Mouse (Mus musculus) lung, postnatal 0 days (tissue): ENCODE measurements around the gene Acbd4. TPM values are rescaled to one million over a fixed set of nuclear protein-coding genes. Genes with fewer than 3 reads are reported as not detected.

ENCODE experiments used
- ATAC-seq: fragments of 200-750 bp; cut with Nextera tagmentation; 2 replicates; pipeline ENCODE4 v1.8.0; 2017; ENCODE audit warnings: moderate library complexity
- DNase-seq: peaks from one replicate; pipeline ENCODE4 v3.0.0-alpha.2; 2016; ENCODE audit warnings: low spot score
- H3K27ac ChIP-seq: fragments of 300-500 bp; sonication (generic); 2 replicates; pipeline ENCODE4 v1.5.1; 2014; ENCODE audit warnings: antibody characterized with exemption, mild to moderate bottlenecking, low read length, mixed read lengths
- H3K27me3 ChIP-seq: fragments of 300-500 bp; sonication (generic); replicated peaks from 2 replicates; pipeline ENCODE4 v1.6.1; 2014; ENCODE audit warnings: low read length, mixed read lengths; ENCODE audit not compliant: insufficient read depth
- H3K36me3 ChIP-seq: fragments of 300-500 bp; sonication (generic); 2 replicates; pipeline ENCODE4 v1.6.1; 2014; ENCODE audit warnings: low read length, mixed read lengths; ENCODE audit not compliant: insufficient read depth
- H3K4me1 ChIP-seq: fragments of 300-500 bp; sonication (generic); 2 replicates; pipeline ENCODE4 v1.6.1; 2014; ENCODE audit warnings: antibody characterized with exemption, low read depth, low read length, mixed read lengths; ENCODE audit not compliant: insufficient read depth
- H3K4me2 ChIP-seq: fragments of 300-500 bp; sonication (generic); replicated peaks from 2 replicates; pipeline ENCODE4 v1.6.1; 2014; ENCODE audit warnings: low read depth, mild to moderate bottlenecking, low read length, moderate library complexity, mixed read lengths
- H3K4me3 ChIP-seq: fragments of 300-500 bp; sonication (generic); 2 replicates; pipeline ENCODE4 v1.5.1; 2014; ENCODE audit warnings: low read depth, low read length
- H3K9ac ChIP-seq: fragments of 300-500 bp; sonication (generic); replicated peaks from 2 replicates; pipeline ENCODE4 v1.6.1; 2014; ENCODE audit warnings: low read depth, mild to moderate bottlenecking
- H3K9me3 ChIP-seq: fragments of 300-500 bp; sonication (generic); 2 replicates; pipeline ENCODE4 v1.6.1; 2016; ENCODE audit warnings: low read length, mixed read lengths
- CTCF ChIP-seq: IDR thresholded peaks from 2 replicates; pipeline ENCODE4 v1.5.1; 2016; ENCODE audit warnings: antibody characterized with exemption, mild to moderate bottlenecking
- EP300 ChIP-seq: IDR thresholded peaks from 2 replicates; pipeline ENCODE4 v1.6.1; 2016; ENCODE audit warnings: antibody characterized with exemption, mild to moderate bottlenecking, control low read depth
- WGBS: fragments of 180-500 bp; shearing (Covaris S2); extraction: QIAGEN DNeasy Blood & Tissue Kit; methylation state at CpG from one replicate; pipeline ENCODE4 v1.1.7; 2014; 5-methylcytosine and 5-hydroxymethylcytosine counted together
- polyA plus RNA-seq: library from polyadenylated mRNA; unstranded; fragments of >200 nt; fragmentation: Nextera tagmentation; extraction: Ambion mirVana; gene quantifications from 2 replicates; pipeline ENCODE4 v1.2.1, GENCODE M21; 2015

Acbd4 gene
- polyA plus RNA-seq, 1 experiment from 2014 or later, result 34.5 TPM

DNA sequence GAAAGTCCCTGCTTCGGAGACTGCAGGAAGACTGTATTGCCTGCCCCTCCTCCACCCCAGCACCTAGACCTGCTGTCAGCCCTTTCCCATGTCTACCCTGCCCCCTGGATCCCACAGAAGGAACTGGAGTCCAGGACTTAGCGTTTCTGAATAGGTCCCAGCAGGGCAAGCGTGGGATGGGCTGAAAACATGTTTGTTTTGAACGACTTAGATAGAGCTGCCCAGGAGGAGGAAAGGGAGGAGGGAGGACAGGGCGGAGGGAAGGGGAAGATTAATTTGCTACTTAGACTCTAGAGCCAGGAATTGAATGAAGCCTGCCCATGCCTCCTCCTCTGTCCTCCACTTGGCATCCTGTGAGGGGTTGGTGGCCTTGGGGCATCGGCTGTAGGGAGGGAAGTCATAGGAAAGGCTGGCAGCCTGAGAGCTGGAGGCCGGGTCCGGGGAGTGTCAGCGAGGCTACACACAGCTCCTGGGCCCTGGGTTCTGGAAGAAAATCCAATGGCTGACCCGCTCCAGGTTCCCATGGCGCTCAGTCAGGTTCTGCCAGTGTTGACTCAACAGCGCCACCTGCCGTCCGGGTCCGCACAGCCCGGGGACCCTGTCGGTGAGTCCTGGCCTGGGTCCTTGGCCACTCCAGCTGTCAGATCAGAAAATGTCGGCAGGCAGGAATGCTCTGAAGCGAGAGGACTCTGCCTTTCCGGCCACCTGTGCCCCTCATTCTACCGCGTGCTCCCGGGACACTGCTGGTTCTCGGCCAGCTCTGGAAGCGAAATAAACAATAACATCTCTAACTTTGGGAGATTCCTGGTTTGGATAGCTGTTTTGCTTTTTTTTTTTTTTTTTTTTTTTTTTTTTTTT is 57.4 kb downstream of the Acbd4 start:
- DNase-seq (peak; percentile 96), ATAC-seq (peak; percentile 97)
- no peaks in the 10 kb centered on the region for H3K27me3 ChIP-seq
- no peaks in the 10 kb centered on the region for H3K36me3 ChIP-seq
- peak overlapping the region; percentile 24 for H3K4me3 ChIP-seq
- 1% methylated on average over 25 of the region's 25 CpGs for WGBS
- TF ChIP-seq EP300 (no peak), CTCF (peak; percentile 99)
- peak overlapping the region; percentile 51 for H3K4me2 ChIP-seq
- H3K9me3 ChIP-seq, result no peaks in the 10 kb centered on the region
- H3K4me1 ChIP-seq, result 0 out of 2 replicates have a peak, but pooled peaks cover 4% of the 10 kb centered on the region
- no peak overlapping the region; the same call in 1 of the 2 replicates for H3K9ac ChIP-seq
- peak overlapping the region; percentile 34; the same call in 1 of the 2 replicates for H3K27ac ChIP-seq

GRCm38 (mm10) chr11:103160738-103161137 is 59.3 kb downstream of the Acbd4 start:
- Histone ChIP-seq H3K9ac (no peak overlapping the region), H3K9me3 (no peaks in the 10 kb centered on the region), H3K27me3 (no peaks in the 10 kb centered on the region), H3K4me3 (no peak overlapping the region), H3K27ac (no peak overlapping the region), H3K4me1 (0 out of 2 replicates have a peak, but pooled peaks cover 4% of the 10 kb centered on the region), H3K4me2 (no peak overlapping the region), H3K36me3 (no peaks in the 10 kb centered on the region)
- DNase-seq (no peak), ATAC-seq (no peak)
- 81% methylated on average over 11 of the region's 11 CpGs for WGBS
- TF ChIP-seq CTCF (no peak), EP300 (no peak)

DNA sequence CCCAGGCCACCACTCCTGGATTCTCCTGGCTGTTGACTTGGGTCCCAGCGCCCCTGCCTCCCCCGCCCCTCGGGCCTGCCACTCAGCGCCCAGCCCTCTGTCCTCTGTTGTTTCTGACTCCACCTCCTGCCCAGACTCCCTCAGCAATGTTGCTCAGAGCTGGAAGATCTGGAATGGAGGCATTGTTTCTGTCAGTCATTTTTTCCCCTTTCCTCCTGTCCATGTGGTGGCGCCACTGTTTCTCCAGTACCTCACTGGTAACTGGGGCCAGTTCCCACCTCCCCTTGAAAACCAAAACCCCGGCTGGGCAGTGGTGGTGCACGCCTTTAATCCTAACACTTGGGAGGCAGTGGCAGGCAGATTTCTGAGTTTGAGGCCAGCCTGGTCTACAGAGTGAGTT is 60.0 kb downstream of the Acbd4 start:
- Histone ChIP-seq H3K9me3 (no peaks in the 10 kb centered on the region), H3K9ac (no peak overlapping the region), H3K27ac (no peak overlapping the region), H3K4me3 (no peak overlapping the region), H3K4me2 (no peak overlapping the region), H3K27me3 (no peaks in the 10 kb centered on the region), H3K4me1 (0 out of 2 replicates have a peak, but pooled peaks cover 4% of the 10 kb centered on the region), H3K36me3 (no peaks in the 10 kb centered on the region)
- ATAC-seq, result no peak
- WGBS, result 76% methylated on average over 7 of the region's 7 CpGs
- peak; percentile 43 for TF ChIP-seq CTCF
- no peak for TF ChIP-seq EP300
- DNase-seq, result no peak

Other genes starting within 250 kb of the Acbd4 start
- 67.1 and 72.9 TPM in 2 replicates for gene Eftud2, start 220.7 kb upstream of the Acbd4 start, polyA plus RNA-seq
- 3.9 and 4.4 TPM in 2 replicates for gene Ccdc103, start 220.5 kb upstream of the Acbd4 start, polyA plus RNA-seq
- gene Fam187a, start 216.5 kb upstream of the Acbd4 start, polyA plus RNA-seq, result not detected in 2 replicates
- 0.05 and 0.12 TPM in 2 replicates for gene Gfap, start 200.8 kb upstream of the Acbd4 start, polyA plus RNA-seq
- 0.33 and 0.36 TPM in 2 replicates for gene Kif18b, start 176.6 kb upstream of the Acbd4 start, polyA plus RNA-seq
- 0.30 and 0.31 TPM in 2 replicates for gene C1ql1, start 155.0 kb upstream of the Acbd4 start, polyA plus RNA-seq
- 50.5 and 52.1 TPM in 2 replicates for gene Nmt1, start 73.5 kb upstream of the Acbd4 start, polyA plus RNA-seq
- gene Dcakd, start 73.3 kb upstream of the Acbd4 start, polyA plus RNA-seq, result 43.5 and 51.1 TPM in 2 replicates
- gene Plcd3, start within 50 bp of the Acbd4 start, polyA plus RNA-seq, result 3.7 and 3.8 TPM in 2 replicates
- gene Hexim1, start 14.5 kb downstream of the Acbd4 start, polyA plus RNA-seq, result 6.5 TPM in 2 replicates
- gene Hexim2, start 30.7 kb downstream of the Acbd4 start, polyA plus RNA-seq, result 6.2 and 7.1 TPM in 2 replicates
- gene Fmnl1, start 69.4 kb downstream of the Acbd4 start, polyA plus RNA-seq, result 4.1 and 4.9 TPM in 2 replicates
- 0.38 and 0.44 TPM in 2 replicates for gene 1700023F06Rik, start 106.9 kb downstream of the Acbd4 start, polyA plus RNA-seq
- not detected in 2 replicates for gene Spata32, start 116.8 kb downstream of the Acbd4 start, polyA plus RNA-seq
- 2.6 and 4.0 TPM in 2 replicates for gene Map3k14, start 165.8 kb downstream of the Acbd4 start, polyA plus RNA-seq